Mouse (Mus musculus) bone marrow macrophage, adult 2 months (primary cell): Measurements from ENCODE around the gene Pcif1. TPM values are rescaled to one million over a fixed set of nuclear protein-coding genes. Genes with fewer than 3 reads are reported as not detected.

Experiments
- H3K27ac ChIP-seq: 2 replicates; pipeline ENCODE4 v1.5.1; 2012; ENCODE audit warnings: low read depth, low read length; ENCODE audit not compliant: insufficient read depth
- H3K4me1 ChIP-seq: 2 replicates; pipeline ENCODE4 v1.6.1; 2012; ENCODE audit warnings: low read length; ENCODE audit not compliant: control insufficient read depth, insufficient read depth
- H3K4me3 ChIP-seq: 2 replicates; pipeline ENCODE4 v1.5.1; 2012; ENCODE audit warnings: mild to moderate bottlenecking, low read length, moderate library complexity; ENCODE audit not compliant: insufficient read depth
- CTCF ChIP-seq: IDR thresholded peaks from 2 replicates; pipeline ENCODE4 v1.5.1; 2012; ENCODE audit warnings: low read depth, mild to moderate bottlenecking, low read length, moderate library complexity
- POLR2A ChIP-seq: IDR thresholded peaks from 2 replicates; pipeline ENCODE4 v1.6.1; 2012; ENCODE audit warnings: mild to moderate bottlenecking, low read depth, low read length, borderline replicate concordance
- polyA plus RNA-seq: library from polyadenylated mRNA; stranded (reverse); fragments of >200 nt; gene quantifications from 2 replicates; pipeline ENCODE4 v1.2.4, GENCODE M21; 2012; ENCODE audit not compliant: missing spikeins, insufficient read depth, insufficient read length

Gene Pcif1
- polyA plus RNA-seq, 1 experiment, result 27.6 TPM

DNA sequence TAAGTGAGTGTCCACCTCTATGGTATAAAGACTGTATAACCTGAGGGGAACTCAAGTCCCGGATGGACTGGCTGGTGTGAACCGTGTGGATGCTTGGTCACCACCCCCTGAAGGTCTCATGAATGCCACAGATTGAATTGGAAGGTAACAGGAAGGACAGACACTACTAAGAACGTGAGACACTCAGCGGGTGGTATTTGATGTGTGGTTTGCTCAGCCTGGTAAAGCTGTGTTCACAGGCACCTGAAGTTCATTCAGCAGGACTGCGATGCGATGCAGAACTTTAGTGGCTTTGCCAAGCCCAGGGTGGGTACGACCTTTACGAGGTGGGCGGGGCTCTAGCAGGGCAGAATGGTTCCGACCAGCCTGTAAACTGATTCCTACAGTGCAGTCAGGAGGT lies 38.3 kb downstream of the Pcif1 start:
- H3K4me1 ChIP-seq, result peaks cover 32% of the 10 kb centered on the region
- no peak overlapping the region for H3K27ac ChIP-seq
- no peak overlapping the region for H3K4me3 ChIP-seq
- TF ChIP-seq CTCF (no peak), POLR2A (no peak)

DNA sequence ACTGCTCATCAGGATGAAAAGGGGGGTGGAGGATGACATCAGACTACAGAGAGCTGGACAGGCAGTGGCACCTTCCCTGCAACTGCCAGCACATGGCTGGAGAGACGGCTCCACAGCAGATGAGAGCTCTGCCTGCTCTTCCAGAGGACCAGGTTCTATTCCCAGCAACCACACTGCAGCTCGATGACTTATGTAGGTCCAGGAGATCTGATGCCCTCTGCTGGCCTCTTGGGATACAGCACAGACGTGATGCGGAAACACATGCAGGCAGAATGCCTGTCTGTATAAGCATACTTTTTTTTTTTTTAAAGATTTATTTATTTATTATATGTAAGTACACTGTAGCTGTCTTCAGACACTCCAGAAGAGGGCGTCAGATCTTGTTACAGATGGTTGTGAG lies 39.2 kb downstream of the Pcif1 start:
- Histone ChIP-seq H3K4me1 (peaks cover 23% of the 10 kb centered on the region), H3K27ac (no peak overlapping the region), H3K4me3 (no peak overlapping the region)
- TF ChIP-seq POLR2A (no peak), CTCF (0 out of 2 replicates have a peak, but pooled peaks have one; percentile 19)

DNA sequence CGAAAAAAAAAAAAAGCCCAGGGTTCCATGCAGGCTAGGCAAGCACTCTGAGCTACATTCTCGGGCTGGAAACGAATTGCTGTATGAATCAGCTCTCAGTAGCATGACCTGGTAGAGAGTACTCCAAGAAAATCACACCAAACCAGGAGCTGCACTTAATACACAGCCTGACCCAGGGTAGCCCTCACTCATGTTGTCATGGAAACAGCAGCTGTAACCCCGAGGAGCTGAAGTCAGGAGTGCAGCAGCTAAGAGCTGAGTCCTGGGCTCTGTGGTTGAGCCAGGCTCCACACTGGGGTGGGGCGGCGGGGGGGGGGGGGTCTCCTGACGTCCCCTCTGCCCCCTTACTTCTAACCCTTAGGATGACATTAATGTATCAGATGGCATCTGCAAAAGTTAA lies 42.9 kb downstream of the Pcif1 start:
- H3K4me3 ChIP-seq, result no peak overlapping the region
- TF ChIP-seq POLR2A (no peak), CTCF (no peak)
- H3K4me1 ChIP-seq, result peaks cover 6% of the 10 kb centered on the region
- H3K27ac ChIP-seq, result no peak overlapping the region

DNA sequence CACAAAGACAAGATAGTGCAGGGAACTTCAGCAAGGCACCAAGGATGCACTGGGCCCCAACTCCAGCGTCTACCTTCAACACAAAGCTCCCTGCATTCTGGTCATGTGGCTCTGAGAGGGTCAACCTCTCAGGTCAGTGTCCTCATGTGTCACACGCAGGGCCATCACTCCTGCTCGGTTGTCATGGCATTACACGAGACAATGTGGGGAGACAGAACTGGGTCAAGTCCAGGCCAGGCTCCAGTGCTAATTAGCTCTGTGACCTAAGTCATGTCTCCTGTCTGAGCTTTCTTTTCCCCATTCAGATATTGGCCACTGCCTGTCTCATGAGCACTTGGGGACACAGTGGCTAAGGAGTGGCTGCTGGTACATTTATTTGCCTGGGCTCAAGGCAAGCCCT lies 44.2 kb downstream of the Pcif1 start:
- no peak overlapping the region for H3K27ac ChIP-seq
- no peaks in the 10 kb centered on the region for H3K4me1 ChIP-seq
- TF ChIP-seq CTCF (no peak), POLR2A (no peak)
- no peak overlapping the region for H3K4me3 ChIP-seq

DNA sequence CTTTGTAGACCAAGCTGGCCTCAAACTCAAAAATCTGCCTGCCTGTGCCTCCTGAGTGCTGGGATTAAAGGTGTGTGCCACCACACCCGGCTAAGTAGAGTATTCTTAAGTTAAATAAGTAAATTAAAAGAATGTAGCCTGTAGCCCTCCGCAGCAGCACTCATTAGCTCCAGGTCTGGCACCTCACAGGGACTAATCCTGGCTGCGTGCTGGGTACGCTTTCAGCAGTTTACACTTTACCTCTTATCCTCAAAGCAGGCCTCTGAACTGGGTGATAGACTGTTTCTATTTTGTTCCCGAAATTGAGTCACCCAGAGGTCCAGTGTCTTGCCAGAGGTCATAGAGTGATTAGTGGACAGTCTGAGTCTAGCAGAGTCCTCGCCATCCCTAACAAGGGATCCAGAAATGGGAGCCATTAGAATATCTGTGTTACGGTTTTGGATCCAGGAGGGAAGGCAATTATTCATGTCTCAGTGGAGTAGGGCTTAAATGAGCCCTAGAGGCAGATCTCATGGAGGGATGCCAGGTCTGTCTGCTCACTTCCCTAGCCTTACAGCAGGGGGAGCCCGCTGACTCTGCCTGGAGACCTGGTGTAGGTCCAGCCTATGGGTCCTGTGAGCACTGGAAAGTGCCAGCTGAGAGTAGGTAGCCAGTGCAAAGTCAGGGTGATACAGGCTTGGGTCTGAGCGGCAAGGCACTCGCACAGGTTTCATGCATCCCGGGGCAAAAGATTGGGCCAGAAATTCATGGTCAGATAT lies 45.2 kb downstream of the Pcif1 start:
- H3K4me1 ChIP-seq, result no peaks in the 10 kb centered on the region
- H3K27ac ChIP-seq, result no peak overlapping the region
- no peak overlapping the region for H3K4me3 ChIP-seq
- TF ChIP-seq CTCF, result peak; percentile 69
- no peak for TF ChIP-seq POLR2A

DNA sequence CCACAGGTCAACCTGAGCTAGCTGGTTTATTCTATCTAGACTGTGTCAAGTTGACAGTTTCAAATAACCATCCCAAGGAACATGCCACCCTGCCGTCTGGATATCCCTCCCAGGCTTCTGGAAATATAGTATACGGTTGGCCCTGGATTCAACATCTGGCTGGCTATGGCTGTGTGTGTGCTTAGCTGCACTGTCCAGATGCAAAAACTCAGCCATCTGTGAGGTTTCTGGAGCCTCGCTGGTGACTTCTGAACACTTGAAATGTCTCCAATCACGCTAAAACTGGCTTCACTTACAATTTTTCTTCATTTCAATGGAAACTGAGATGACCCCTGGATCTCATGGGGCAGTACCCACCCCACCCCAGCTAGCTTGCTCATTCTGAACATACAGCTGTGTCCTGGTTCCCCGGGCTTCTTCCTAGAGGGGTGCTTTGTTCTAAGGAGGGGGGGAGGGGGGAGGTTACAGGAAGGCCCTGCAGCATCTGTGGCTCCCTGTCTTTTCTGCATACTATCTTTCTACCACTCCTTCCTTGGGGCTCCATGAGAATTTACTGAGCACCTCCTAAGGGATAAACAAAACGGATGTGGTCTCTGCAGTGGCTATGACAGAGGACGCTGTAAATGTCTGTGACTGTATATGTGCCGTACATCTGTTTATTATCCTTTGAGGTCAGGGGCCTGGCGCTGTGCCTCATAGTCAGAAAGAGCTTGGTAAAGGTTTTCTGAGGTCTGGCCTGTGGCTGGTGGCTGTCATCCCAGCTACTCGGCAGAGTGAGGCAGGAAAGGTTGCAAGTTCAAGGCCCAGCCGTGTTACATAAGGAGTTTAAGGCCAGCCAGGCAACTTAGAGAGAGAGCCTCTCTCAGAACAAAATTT lies 51.8 kb downstream of the Pcif1 start:
- peaks cover 5% of the 10 kb centered on the region for H3K4me1 ChIP-seq
- TF ChIP-seq POLR2A (no peak), CTCF (no peak)

DNA sequence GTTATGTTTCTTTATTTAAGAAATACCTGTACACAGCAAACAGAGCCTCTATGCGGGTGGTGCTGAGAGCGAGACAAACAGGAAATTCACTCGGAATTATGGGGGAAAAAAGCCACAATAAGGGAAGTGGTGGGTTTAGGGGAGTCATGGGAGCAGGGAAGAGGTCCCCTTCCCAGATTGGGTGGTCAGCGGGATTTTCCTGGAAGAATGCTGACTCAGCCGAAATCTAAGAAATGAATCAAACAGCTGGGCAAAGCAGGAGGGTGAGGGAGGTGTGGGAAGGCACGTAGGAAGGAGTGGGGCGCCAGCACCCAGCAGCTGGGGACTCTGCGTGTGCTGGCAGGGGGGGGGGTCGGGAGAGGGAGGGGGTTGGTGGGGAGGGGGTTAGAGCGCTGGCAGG lies 54.4 kb downstream of the Pcif1 start:
- H3K4me1 ChIP-seq, result peaks cover 11% of the 10 kb centered on the region
- no peak overlapping the region for H3K27ac ChIP-seq
- no peak overlapping the region for H3K4me3 ChIP-seq
- TF ChIP-seq CTCF (no peak), POLR2A (no peak)

More for the DNA sequence above, 51.8 kb downstream of the Pcif1 start:
- Histone ChIP-seq H3K27ac (no peak overlapping the region), H3K4me3 (no peak overlapping the region)

DNA sequence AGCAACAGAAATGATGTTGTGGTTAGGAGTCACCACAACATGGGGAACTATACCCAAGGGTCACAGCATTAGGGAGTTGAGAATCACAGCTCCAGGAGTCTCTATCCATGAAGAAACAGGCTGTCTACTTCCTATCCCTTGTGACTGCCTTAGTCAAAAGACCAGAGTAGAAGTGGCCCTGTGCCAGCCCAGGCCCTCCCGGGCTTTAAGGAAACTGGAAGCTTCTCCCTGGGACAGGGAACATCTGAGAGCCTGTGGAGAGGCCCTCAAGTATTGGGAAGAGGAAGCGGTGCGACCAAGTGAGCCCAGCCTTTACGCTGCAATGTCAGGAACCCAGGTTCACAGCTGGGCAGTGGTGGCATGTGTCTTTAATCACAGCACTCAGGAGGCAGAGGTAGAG lies 56.9 kb downstream of the Pcif1 start:
- no peak overlapping the region for H3K27ac ChIP-seq
- no peak overlapping the region for H3K4me3 ChIP-seq
- TF ChIP-seq POLR2A, result no peak
- no peak for TF ChIP-seq CTCF
- peaks cover 29% of the 10 kb centered on the region for H3K4me1 ChIP-seq

DNA sequence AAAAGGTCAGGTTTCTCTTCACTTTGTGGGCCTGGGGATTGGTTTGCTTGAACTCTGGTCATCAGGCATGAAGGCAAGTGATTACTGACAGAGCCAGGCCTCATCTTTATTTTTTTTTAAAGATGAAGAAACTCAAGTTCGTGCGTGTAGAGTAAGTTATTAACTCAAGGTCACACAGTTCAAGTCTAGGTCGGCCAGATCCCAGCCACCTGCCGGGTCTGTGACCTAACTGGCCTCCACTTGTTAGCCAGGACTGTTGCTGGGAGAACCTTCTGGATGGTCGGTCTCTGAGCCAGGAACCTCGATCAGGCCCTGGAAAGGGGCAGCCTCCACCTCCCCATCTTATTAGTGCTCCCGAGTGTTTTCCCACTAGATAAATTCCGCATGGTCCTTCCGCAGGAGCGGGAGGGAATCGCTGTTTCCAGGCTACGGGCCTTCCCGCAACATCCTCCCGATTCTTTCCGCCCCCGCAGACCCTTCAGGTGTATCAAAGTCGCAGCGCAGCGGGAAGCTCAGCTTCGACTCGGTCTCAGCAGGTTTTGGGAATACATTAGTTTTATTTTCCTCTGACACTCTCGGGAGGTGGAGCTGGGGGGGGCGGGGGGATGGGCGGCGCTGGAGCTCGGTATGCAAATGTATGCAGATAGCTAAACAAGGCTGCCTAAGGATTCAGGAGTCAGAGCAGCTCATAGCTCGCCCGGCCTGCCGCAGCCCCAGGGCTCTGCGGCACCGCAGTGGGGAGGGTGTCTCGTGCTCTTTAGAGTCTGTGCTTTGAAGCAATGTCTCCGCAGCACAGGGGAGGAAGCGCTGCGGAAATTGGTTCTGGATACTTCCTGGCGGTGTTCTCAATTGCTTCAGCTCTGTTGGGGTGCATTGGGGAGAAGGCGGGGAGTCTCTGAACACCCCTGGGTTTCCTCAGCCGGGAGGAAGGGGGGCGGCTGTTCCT lies 59.3 kb downstream of the Pcif1 start:
- 0 out of 2 replicates have a peak overlapping the region, but pooled peaks have one; percentile 5 for H3K4me3 ChIP-seq
- TF ChIP-seq CTCF (no peak), POLR2A (no peak)
- H3K27ac ChIP-seq, result no peak overlapping the region
- H3K4me1 ChIP-seq, result peaks cover 49% of the 10 kb centered on the region
